18 mouse cellular contexts compared by ENCODE assay signal in the genomic region with DNA sequence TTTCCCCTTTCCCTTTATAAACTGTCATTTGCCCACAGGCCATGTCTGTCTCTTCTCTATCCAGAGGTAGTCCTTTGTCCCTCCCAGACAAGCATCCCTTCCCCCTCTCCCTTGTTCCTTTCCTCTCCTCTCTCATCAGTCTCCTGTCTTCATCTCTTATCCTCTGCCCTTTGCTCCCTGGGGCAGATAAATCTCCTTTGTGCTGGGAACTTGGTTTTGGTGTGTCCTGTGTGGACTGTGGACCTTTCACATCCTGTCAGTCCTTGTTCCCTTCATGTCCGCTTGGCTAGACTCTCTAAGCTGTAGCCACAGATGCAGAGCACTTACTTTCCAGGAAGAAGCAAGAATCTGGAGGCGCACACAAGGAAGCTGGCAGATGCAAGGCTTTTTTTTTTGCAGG. TPM values are rescaled to one million over a fixed set of nuclear protein-coding genes. Genes with fewer than 3 reads are reported as not detected.
"Had no signal": no experiment of that assay in that cellular context is flagged by ENCODE, and none has a peak within 500 bp of the region (broad histone marks: within the 10 kb centered on the region; RNA-seq: fewer than 3 reads in every experiment).

No protein-coding gene starts in this region.

- H3K4me3 ChIP-seq: layer of hippocampus, adult 2 months; limb, embryonic 12.5 days; liver, embryonic 13.5 days; lung, embryonic 15.5 days; midbrain, embryonic 13.5 days; neural tube, embryonic 13.5 days had no signal

- H3K9me3 ChIP-seq: limb, embryonic 12.5 days; liver, embryonic 13.5 days; lung, embryonic 15.5 days; midbrain, embryonic 13.5 days; neural tube, embryonic 13.5 days had no signal

- ATAC-seq: inflammation-experienced regulatory T-cells, adult 6 months; liver, postnatal 0 days; midbrain, embryonic 13.5 days had no signal

- H3K27me3 ChIP-seq: limb, embryonic 12.5 days; lung, embryonic 15.5 days; midbrain, embryonic 13.5 days; neural tube, embryonic 13.5 days had no signal

- H3K4me2 ChIP-seq: limb, embryonic 12.5 days; liver, embryonic 13.5 days; lung, embryonic 15.5 days; midbrain, embryonic 13.5 days; neural tube, embryonic 13.5 days had no signal

- H3K36me3 ChIP-seq: limb, embryonic 12.5 days; liver, embryonic 13.5 days; lung, embryonic 15.5 days; midbrain, embryonic 13.5 days; neural tube, embryonic 13.5 days had no signal

- DNase-seq: kidney, adult 8-10 months; kidney, postnatal 25 days; liver; liver, embryonic 13.5 days; liver, postnatal 0 days; right cerebral cortex, adult 18-20 months; right cerebral cortex, postnatal 25 days; spleen, adult 18-20 months; thymus, adult 2 months; thymus, postnatal 25 days had no signal

- H3K4me1 ChIP-seq: limb, embryonic 12.5 days; liver, embryonic 13.5 days; lung, embryonic 15.5 days; midbrain, embryonic 13.5 days; neural tube, embryonic 13.5 days had no signal

- H3K9ac ChIP-seq: limb, embryonic 12.5 days; liver, embryonic 13.5 days; liver, postnatal 0 days; lung, embryonic 15.5 days; midbrain, embryonic 13.5 days; neural tube, embryonic 13.5 days had no signal

- H3K27ac ChIP-seq: layer of hippocampus, adult 2 months; limb, embryonic 12.5 days; liver, embryonic 13.5 days; lung, embryonic 15.5 days; midbrain, embryonic 13.5 days; neural tube, embryonic 13.5 days had no signal

RNA-seq across cellular contexts. Expression of a gene that starts 9.1 kb away (rescaled TPM):
- polyA plus RNA-seq: inflammation-experienced regulatory T-cells, adult 6 months; kidney, embryonic 16.5 days; limb, embryonic 12.5 days; midbrain, embryonic 13.5 days; neural tube, embryonic 13.5 days; stomach, embryonic 14.5 days had no signal

RNA-seq across cellular contexts. Expression of a gene that starts 55.8 kb away (rescaled TPM):
- polyA plus RNA-seq: inflammation-experienced regulatory T-cells, adult 6 months; limb, embryonic 12.5 days; liver, postnatal 0 days; neural tube, embryonic 13.5 days; stomach, embryonic 14.5 days had no signal
